ENCODE assay signal across 21 mouse cellular contexts in genomic region chr9:90257754-90258531, GRCm38 (mm10). TPM values are rescaled to one million over a fixed set of nuclear protein-coding genes. Genes with fewer than 3 reads are reported as not detected.
DNase-seq lines count a peak whose midpoint lies in the region; ATAC-seq lines count a peak whose summit lies in the region.
"Had no signal": no experiment of that assay in that cellular context is flagged by ENCODE, and none has a peak within 500 bp of the region (broad histone marks: within the 10 kb centered on the region; RNA-seq: fewer than 3 reads in every experiment).

No protein-coding gene starts in this region.

- H3K36me3 ChIP-seq in macrophage (ENCODE audit: inconsistent target) = peaks cover 13% of the 10 kb centered on the region; the same call in 1 of the 2 replicates
- H3K36me3 ChIP-seq: heart, embryonic 12.5 days had no signal

- H3K79me2 ChIP-seq in macrophage (ENCODE audit: inconsistent target) = peaks cover 100% of the 10 kb centered on the region

- DNase-seq in thymus, postnatal 4 days = peak; percentile 15
- no peak for DNase-seq in thymus, postnatal 36 days
- DNase-seq in layer of hippocampus, adult 11-12 months (ENCODE audit: low spot score) = no peak
- DNase-seq in adrenal gland, adult 8-10 months = no peak
- no peak for DNase-seq in urinary bladder, postnatal 4 days (ENCODE audit: low spot score in 2 of 2)
- DNase-seq: adrenal gland, postnatal 10 days; cerebellum, adult 2 months; gastrocnemius, postnatal 36 days; heart, postnatal 14 days; kidney, adult 8-10 months; kidney, postnatal 25 days; left cerebral cortex, postnatal 4 days; lung, postnatal 10 days; right cerebral cortex, postnatal 14 days had no signal

- H3K27ac ChIP-seq in macrophage = peak overlapping the region; percentile 51
- H3K27ac ChIP-seq: hindbrain, embryonic 14.5 days; left cerebral cortex, adult 2 months had no signal

- peak; percentile 58 for ATAC-seq in granulocyte monocyte progenitor cell, adult 5-6 weeks (replicated peaks; ENCODE audit: poor library complexity, severe bottlenecking)
- ATAC-seq: forebrain, embryonic 14.5 days had no signal

- WGBS in macrophage (ENCODE audit: missing documents) = 30% methylated on average over 13 of the region's 13 CpGs

- no peak overlapping the region for H3K4me3 ChIP-seq in macrophage (ENCODE audit: inconsistent target)
- H3K4me3 ChIP-seq: erythroblast, embryonic 14.5 days; heart, embryonic 12.5 days; left cerebral cortex, adult 2 months had no signal

RNA-seq across cellular contexts. Expression of gene Tbc1d2b, which starts 12.7 kb away (rescaled TPM):
- 61.2 and 68.0 TPM in 2 replicates for total RNA-seq in granulocyte monocyte progenitor cell, adult 5-6 weeks (2014; fragmentation: Nextera tagmentation)
- total RNA-seq in granulocyte monocyte progenitor cell, adult 5-6 weeks (2017) = 48.0 and 51.9 TPM in 2 replicates
- 100 to 1,000 TPM; 104 to 459 (median 241) TPM for total RNA-seq in macrophage (2018; cell fraction: chromatin; rRNA removed)
- total RNA-seq in macrophage (2018; cell fraction: cytosol; rRNA removed) = 100 to 1,000 TPM in 2 of 26 experiments, 10 to 100 TPM in 24; 58.3 to 112 (median 76.4) TPM
- total RNA-seq in macrophage (2018; cell fraction: nucleus; rRNA removed) = 100 to 1,000 TPM; 110 to 294 (median 189) TPM
- 31.2 to 52.4 TPM (median 52.4 TPM) in 3 replicates for polyA plus RNA-seq in macrophage (2018)
- 10 to 100 TPM; 28.0 to 49.4 (median 37.7) TPM for total RNA-seq in adrenal gland, adult 8-10 months (2022)
